ENCODE assay signal across 10 mouse cellular contexts in the genomic region with DNA sequence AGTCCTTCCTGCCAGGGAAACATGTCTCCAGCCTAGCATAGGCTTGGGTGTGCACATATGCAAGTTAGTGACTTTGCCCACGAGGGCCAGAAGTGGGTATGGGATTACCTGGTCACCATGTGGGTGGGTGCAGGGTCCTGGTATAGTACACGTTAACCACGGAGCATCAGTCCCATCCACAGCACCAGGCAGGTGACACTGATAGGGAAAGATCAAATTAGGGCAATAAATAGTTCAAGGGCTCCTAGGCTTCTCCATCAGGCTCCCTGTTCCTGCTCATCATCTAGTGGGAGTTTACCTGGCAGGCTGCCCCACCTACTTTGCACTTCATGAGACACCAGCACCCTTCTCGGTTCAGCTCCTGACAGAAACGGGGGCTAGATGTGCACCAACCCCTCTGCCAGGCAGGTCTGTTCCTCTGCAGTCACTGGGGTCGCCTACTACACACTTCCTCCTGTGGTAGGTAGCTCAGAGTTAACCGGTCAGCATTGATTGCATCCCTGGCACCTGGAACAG. TPM values are rescaled to one million over a fixed set of nuclear protein-coding genes. Genes with fewer than 3 reads are reported as not detected.
DNase-seq lines count a peak whose midpoint lies in the region; ATAC-seq and TF ChIP-seq lines count a peak whose summit lies in the region.
"Had no signal": no experiment of that assay in that cellular context is flagged by ENCODE, and none has a peak within 500 bp of the region (broad histone marks: within the 10 kb centered on the region; RNA-seq: fewer than 3 reads in every experiment).

No protein-coding gene starts in this region.

- no peak overlapping the region for H3K4me3 ChIP-seq in heart, embryonic 12.5 days
- no peak overlapping the region for H3K4me3 ChIP-seq in ES-Bruce4 (ENCODE audit: low read depth, low read length)
- H3K4me3 ChIP-seq in forebrain, embryonic 16.5 days (replicated peaks; ENCODE audit: low read length): no peak overlapping the region
- peak overlapping the region; percentile 95 for H3K4me3 ChIP-seq in midbrain, embryonic 10.5 days

- TF ChIP-seq POLR2A in ES-Bruce4 (IDR thresholded peaks at IDR 0.05; ENCODE audit: insufficient read depth, low read length): no peak

- no peak for TF ChIP-seq CTCF in ES-Bruce4 (IDR thresholded peaks at IDR 0.05; ENCODE audit: low read depth, low read length)

- no peak for TF ChIP-seq EP300 in ES-Bruce4 (IDR thresholded peaks at IDR 0.05; ENCODE audit: insufficient read depth, low read depth, low read length)

- peaks cover 34% of the 10 kb centered on the region for H3K4me1 ChIP-seq in heart, embryonic 12.5 days (replicated peaks)
- peaks cover 3% of the 10 kb centered on the region for H3K4me1 ChIP-seq in ES-Bruce4 (ENCODE audit: control insufficient read depth, insufficient read depth, low read length)
- peaks cover 52% of the 10 kb centered on the region for H3K4me1 ChIP-seq in forebrain, embryonic 16.5 days (replicated peaks; ENCODE audit: control insufficient read depth, insufficient read depth, low read length)
- H3K4me1 ChIP-seq in midbrain, embryonic 10.5 days: peaks cover 75% of the 10 kb centered on the region

- peaks cover 36% of the 10 kb centered on the region for H3K27me3 ChIP-seq in heart, embryonic 12.5 days (replicated peaks)
- no peaks in the 10 kb centered on the region for H3K27me3 ChIP-seq in ES-Bruce4 (ENCODE audit: control insufficient read depth, insufficient read depth, low read length, poor library complexity, severe bottlenecking)
- no peaks in the 10 kb centered on the region for H3K27me3 ChIP-seq in forebrain, embryonic 16.5 days (replicated peaks; ENCODE audit: control insufficient read depth, insufficient read depth, low read length)
- H3K27me3 ChIP-seq in midbrain, embryonic 10.5 days (ENCODE audit: low read depth, poor library complexity, severe bottlenecking): peaks cover 33% of the 10 kb centered on the region

- DNase-seq in heart, adult 11 months: no peak
- DNase-seq in midbrain, embryonic 10.5 days (ENCODE audit: low spot score): no peak
- DNase-seq in frontal cortex, postnatal 25 days (ENCODE audit: low spot score in 2 of 2): no peak
- DNase-seq in gastrocnemius, adult 8-10 months (ENCODE audit: low spot score in 2 of 2): no peak
- DNase-seq in left cerebral cortex, postnatal 10 days (ENCODE audit: extremely low spot score in 1 of 2, low spot score in 2 of 2): no peak
- DNase-seq: right cerebral cortex, adult 18-20 months had no signal

- WGBS in heart, embryonic 12.5 days: 39% methylated on average over 7 of the region's 7 CpGs
- WGBS in forebrain, embryonic 16.5 days: 54% methylated on average over 7 of the region's 7 CpGs
- WGBS in midbrain, embryonic 10.5 days: 54% methylated on average over 7 of the region's 7 CpGs

- peaks cover 21% of the 10 kb centered on the region for H3K36me3 ChIP-seq in heart, embryonic 12.5 days
- peaks cover 25% of the 10 kb centered on the region for H3K36me3 ChIP-seq in ES-Bruce4 (ENCODE audit: control insufficient read depth, insufficient read depth, low read length, poor library complexity, severe bottlenecking)
- peaks cover 11% of the 10 kb centered on the region for H3K36me3 ChIP-seq in forebrain, embryonic 16.5 days (ENCODE audit: control insufficient read depth, insufficient read depth)
- peaks cover 23% of the 10 kb centered on the region for H3K36me3 ChIP-seq in midbrain, embryonic 10.5 days

- H3K27ac ChIP-seq in heart, embryonic 12.5 days (ENCODE audit: poor library complexity, severe bottlenecking): no peak overlapping the region
- H3K27ac ChIP-seq in ES-Bruce4 (ENCODE audit: insufficient read depth, low read length): peak overlapping the region; percentile 48; the same call in 1 of the 2 replicates
- H3K27ac ChIP-seq in forebrain, embryonic 16.5 days (ENCODE audit: low read length): peak overlapping the region; percentile 83; the same call in 1 of the 2 replicates
- H3K27ac ChIP-seq in midbrain, embryonic 10.5 days (replicated peaks): no peak overlapping the region
- H3K27ac ChIP-seq: liver, embryonic 14.5 days had no signal

- intact Hi-C loops in left cerebral cortex, postnatal 10 days (cut with DNase I): no loop called here

- 0 out of 2 replicates have a peak overlapping the region, but pooled peaks have one; percentile 92 for H3K9ac ChIP-seq in heart, embryonic 12.5 days
- H3K9ac ChIP-seq in ES-Bruce4 (ENCODE audit: low read depth, poor library complexity, severe bottlenecking): no peak overlapping the region
- no peak overlapping the region for H3K9ac ChIP-seq in forebrain, embryonic 16.5 days (replicated peaks; ENCODE audit: low read depth, low read length)
- H3K9ac ChIP-seq: liver, embryonic 14.5 days had no signal

- peak overlapping the region; percentile 83; the same call in 1 of the 2 replicates for H3K4me2 ChIP-seq in heart, embryonic 12.5 days
- H3K4me2 ChIP-seq in forebrain, embryonic 16.5 days (ENCODE audit: low read length): no peak overlapping the region

- ATAC-seq in heart, embryonic 12.5 days (ENCODE audit: insufficient number of reproducible peaks, low FRiP score): no peak
- ATAC-seq in forebrain, embryonic 16.5 days: no peak

- no peaks in the 10 kb centered on the region for H3K9me3 ChIP-seq in heart, embryonic 12.5 days (replicated peaks)
- no peaks in the 10 kb centered on the region for H3K9me3 ChIP-seq in ES-Bruce4 (replicated peaks; ENCODE audit: control insufficient read depth, insufficient read depth, low read length, poor library complexity, severe bottlenecking)
- no peaks in the 10 kb centered on the region for H3K9me3 ChIP-seq in forebrain, embryonic 16.5 days (ENCODE audit: control insufficient read depth, low read length)
- no peaks in the 10 kb centered on the region for H3K9me3 ChIP-seq in midbrain, embryonic 10.5 days (replicated peaks)

RNA-seq across cellular contexts. Expression of gene Apc2, which starts 0.9 kb away (rescaled TPM):
- polyA plus RNA-seq in heart, embryonic 12.5 days (2016; fragmentation: Nextera tagmentation; extraction: Ambion mirVana): 0.89 and 1.4 TPM in 2 replicates
- 3.2 and 3.8 TPM in 2 replicates for polyA plus RNA-seq in ES-Bruce4 (2011; ENCODE audit: insufficient read depth, insufficient read length, low read depth, missing spikeins)
- 222 and 234 TPM in 2 replicates for polyA plus RNA-seq in forebrain, embryonic 16.5 days (2015; fragmentation: Nextera tagmentation; extraction: Ambion mirVana)
- polyA plus RNA-seq in midbrain, embryonic 10.5 days (2016; fragmentation: Nextera tagmentation; extraction: Ambion mirVana): 28.3 and 61.6 TPM in 2 replicates
- under 1 TPM; 0.24 to 0.54 (median 0.31) TPM for total RNA-seq in gastrocnemius, adult 8-10 months (2022)
- total RNA-seq in left cerebral cortex, postnatal 10 days (2021): 100 to 1,000 TPM; 175 to 194 TPM

RNA-seq across cellular contexts. Expression of gene Rps15, which starts 2.6 kb away (rescaled TPM):
- polyA plus RNA-seq in heart, embryonic 12.5 days (2016; fragmentation: Nextera tagmentation; extraction: Ambion mirVana): 577 and 591 TPM in 2 replicates
- polyA plus RNA-seq in ES-Bruce4 (2011; ENCODE audit: insufficient read depth, insufficient read length, low read depth, missing spikeins): 2,641 and 2,952 TPM in 2 replicates
- 531 and 538 TPM in 2 replicates for polyA plus RNA-seq in forebrain, embryonic 16.5 days (2015; fragmentation: Nextera tagmentation; extraction: Ambion mirVana)
- 889 and 1,053 TPM in 2 replicates for polyA plus RNA-seq in midbrain, embryonic 10.5 days (2016; fragmentation: Nextera tagmentation; extraction: Ambion mirVana)
- 100 to 1,000 TPM; 626 to 776 (median 688) TPM for total RNA-seq in gastrocnemius, adult 8-10 months (2022)
- 100 to 1,000 TPM; 784 to 803 TPM for total RNA-seq in left cerebral cortex, postnatal 10 days (2021)

RNA-seq across cellular contexts. Expression of gene 2310011J03Rik, which starts 25.5 kb away (rescaled TPM):
- polyA plus RNA-seq in heart, embryonic 12.5 days (2016; fragmentation: Nextera tagmentation; extraction: Ambion mirVana): 32.7 and 32.8 TPM in 2 replicates
- polyA plus RNA-seq in ES-Bruce4 (2011; ENCODE audit: insufficient read depth, insufficient read length, low read depth, missing spikeins): 11.6 and 13.2 TPM in 2 replicates
- polyA plus RNA-seq in forebrain, embryonic 16.5 days (2015; fragmentation: Nextera tagmentation; extraction: Ambion mirVana): 32.5 and 34.2 TPM in 2 replicates
- 57.3 TPM in 2 replicates for polyA plus RNA-seq in midbrain, embryonic 10.5 days (2016; fragmentation: Nextera tagmentation; extraction: Ambion mirVana)
- 1 to 10 TPM; 5.4 to 8.9 (median 6.6) TPM for total RNA-seq in gastrocnemius, adult 8-10 months (2022)
- total RNA-seq in left cerebral cortex, postnatal 10 days (2021): 10 to 100 TPM; 19.9 to 21.0 TPM

RNA-seq across cellular contexts. Expression of gene Dazap1, which starts 33.6 kb away (rescaled TPM):
- 37.4 and 41.9 TPM in 2 replicates for polyA plus RNA-seq in heart, embryonic 12.5 days (2016; fragmentation: Nextera tagmentation; extraction: Ambion mirVana)
- polyA plus RNA-seq in ES-Bruce4 (2011; ENCODE audit: insufficient read depth, insufficient read length, low read depth, missing spikeins): 175 and 192 TPM in 2 replicates
- 61.3 and 61.8 TPM in 2 replicates for polyA plus RNA-seq in forebrain, embryonic 16.5 days (2015; fragmentation: Nextera tagmentation; extraction: Ambion mirVana)
- polyA plus RNA-seq in midbrain, embryonic 10.5 days (2016; fragmentation: Nextera tagmentation; extraction: Ambion mirVana): 43.7 and 50.6 TPM in 2 replicates
- 10 to 100 TPM; 31.8 to 38.5 (median 34.6) TPM for total RNA-seq in gastrocnemius, adult 8-10 months (2022)
- 10 to 100 TPM; 95.2 to 98.6 TPM for total RNA-seq in left cerebral cortex, postnatal 10 days (2021)

RNA-seq across cellular contexts. Expression of gene Gamt, which starts 34.0 kb away (rescaled TPM):
- 55.5 and 58.9 TPM in 2 replicates for polyA plus RNA-seq in heart, embryonic 12.5 days (2016; fragmentation: Nextera tagmentation; extraction: Ambion mirVana)
- 0.68 and 0.82 TPM in 2 replicates for polyA plus RNA-seq in ES-Bruce4 (2011; ENCODE audit: insufficient read depth, insufficient read length, low read depth, missing spikeins)
- polyA plus RNA-seq in forebrain, embryonic 16.5 days (2015; fragmentation: Nextera tagmentation; extraction: Ambion mirVana): 22.7 and 24.6 TPM in 2 replicates
- 32.5 and 35.5 TPM in 2 replicates for polyA plus RNA-seq in midbrain, embryonic 10.5 days (2016; fragmentation: Nextera tagmentation; extraction: Ambion mirVana)
- 10 to 100 TPM; 19.5 to 33.6 (median 33.4) TPM for total RNA-seq in gastrocnemius, adult 8-10 months (2022)
- total RNA-seq in left cerebral cortex, postnatal 10 days (2021): 10 to 100 TPM; 25.9 to 26.0 TPM

Comparison
In these comparisons a context has a peak if more than half of its experiments do, and no peak if none do; other contexts are left out.
1. H3K27ac ChIP-seq: peak in ES-Bruce4 (single experiment) and forebrain, embryonic 16.5 days (single experiment); none in heart, embryonic 12.5 days (single experiment) and midbrain, embryonic 10.5 days (single experiment).